Comparison of ENCODE assay signal across 20 mouse cellular contexts in genomic region chr10:121227403-121227802, GRCm38 (mm10).
DNase-seq lines count a peak whose midpoint lies in the region; ATAC-seq and TF ChIP-seq lines count a peak whose summit lies in the region.
"Had no signal": no experiment of that assay in that cellular context is flagged by ENCODE, and none has a peak within 500 bp of the region (broad histone marks: within the 10 kb centered on the region; RNA-seq: fewer than 3 reads in every experiment).

No protein-coding gene starts in this region.

- H3K36me3 ChIP-seq in E14TG2a.4 (ENCODE audit: insufficient read depth, low read length): no peaks in the 10 kb centered on the region
- H3K36me3 ChIP-seq in limb, embryonic 11.5 days (ENCODE audit: control insufficient read depth, insufficient read depth, low read length): no peaks in the 10 kb centered on the region
- H3K36me3 ChIP-seq in limb, embryonic 15.5 days: no peaks in the 10 kb centered on the region
- H3K36me3 ChIP-seq: forebrain, embryonic 12.5 days; heart, embryonic 15.5 days; hindbrain, embryonic 10.5 days; hindbrain, embryonic 15.5 days had no signal

- H3K4me3 ChIP-seq in E14TG2a.4 (replicated peaks; ENCODE audit: low read length): peak overlapping the region; percentile 43; the same call in 1 of the 2 replicates
- H3K4me3 ChIP-seq in limb, embryonic 11.5 days (ENCODE audit: low read depth, low read length): no peak overlapping the region
- no peak overlapping the region for H3K4me3 ChIP-seq in limb, embryonic 15.5 days
- H3K4me3 ChIP-seq: forebrain, embryonic 12.5 days; heart, adult 2 months; heart, embryonic 15.5 days; hindbrain, embryonic 10.5 days; hindbrain, embryonic 15.5 days had no signal

- H3K9ac ChIP-seq in limb, embryonic 11.5 days (ENCODE audit: low read length): no peak overlapping the region
- H3K9ac ChIP-seq in limb, embryonic 15.5 days: no peak overlapping the region
- H3K9ac ChIP-seq: forebrain, embryonic 12.5 days; heart, embryonic 15.5 days; hindbrain, embryonic 15.5 days had no signal

- H3K4me2 ChIP-seq in limb, embryonic 11.5 days (ENCODE audit: low read depth, severe bottlenecking): peak overlapping the region; percentile 7; the same call in 1 of the 2 replicates
- no peak overlapping the region for H3K4me2 ChIP-seq in limb, embryonic 15.5 days
- H3K4me2 ChIP-seq: forebrain, embryonic 12.5 days; heart, embryonic 11.5 days; heart, embryonic 15.5 days; hindbrain, embryonic 15.5 days had no signal

- peaks cover 10% of the 10 kb centered on the region; the same call in 1 of the 2 replicates for H3K9me3 ChIP-seq in E14TG2a.4 (ENCODE audit: low read length)
- H3K9me3 ChIP-seq in limb, embryonic 11.5 days (ENCODE audit: control insufficient read depth, low read length): 0 out of 2 replicates have a peak, but pooled peaks cover 2% of the 10 kb centered on the region
- H3K9me3 ChIP-seq in limb, embryonic 15.5 days: no peaks in the 10 kb centered on the region
- H3K9me3 ChIP-seq: heart, embryonic 15.5 days; hindbrain, embryonic 15.5 days had no signal

- intact Hi-C loops in heart, postnatal 36 days (cut with DNase I): no loop called here

- no peak for TF ChIP-seq CTCF in E14TG2a.4 (conservative IDR thresholded peaks at IDR 0.05; ENCODE audit: low read length)

- peaks cover 20% of the 10 kb centered on the region for H3K27me3 ChIP-seq in E14TG2a.4 (ENCODE audit: insufficient read depth, low read length)
- no peaks in the 10 kb centered on the region for H3K27me3 ChIP-seq in limb, embryonic 11.5 days (ENCODE audit: control insufficient read depth, insufficient read depth, low read length)
- H3K27me3 ChIP-seq in limb, embryonic 15.5 days: no peaks in the 10 kb centered on the region
- H3K27me3 ChIP-seq: CH12.LX; forebrain, embryonic 12.5 days; heart, embryonic 15.5 days; hindbrain, embryonic 15.5 days had no signal

- H3K27ac ChIP-seq in limb, embryonic 11.5 days (replicated peaks; ENCODE audit: low read depth, low read length): peak overlapping the region; percentile 38
- peak overlapping the region; percentile 67; the same call in 1 of the 2 replicates for H3K27ac ChIP-seq in limb, embryonic 15.5 days
- H3K27ac ChIP-seq: forebrain, embryonic 12.5 days; heart, adult 2 months; heart, embryonic 15.5 days; hindbrain, embryonic 10.5 days; hindbrain, embryonic 15.5 days had no signal

- 48% methylated on average over 5 of the region's 5 CpGs for WGBS in limb, embryonic 11.5 days
- WGBS in limb, embryonic 15.5 days: 52% methylated on average over 5 of the region's 5 CpGs

- peak; percentile 77 for DNase-seq in heart, adult 11 months
- DNase-seq in heart, postnatal 36 days: no peak
- no peak for DNase-seq in limb, embryonic 11.5 days (ENCODE audit: low spot score)
- DNase-seq: adrenal gland, adult 2 months; adrenal gland, postnatal 25 days; cerebellum, adult 18-20 months; cerebellum, postnatal 10 days; gastrocnemius, postnatal 10 days; heart, adult 2 months; heart, postnatal 14 days had no signal

- peaks cover 10% of the 10 kb centered on the region for H3K4me1 ChIP-seq in E14TG2a.4 (replicated peaks; ENCODE audit: low read depth, low read length)
- H3K4me1 ChIP-seq in limb, embryonic 11.5 days (ENCODE audit: control insufficient read depth, insufficient read depth, low read length): peaks cover 16% of the 10 kb centered on the region
- peaks cover 19% of the 10 kb centered on the region for H3K4me1 ChIP-seq in limb, embryonic 15.5 days
- H3K4me1 ChIP-seq: forebrain, embryonic 12.5 days; heart, embryonic 15.5 days; hindbrain, embryonic 10.5 days; hindbrain, embryonic 15.5 days had no signal

- ATAC-seq in limb, embryonic 11.5 days (ENCODE audit: insufficient number of reproducible peaks, low FRiP score, low TSS enrichment, low read depth): 0 out of 2 replicates have a peak, but pooled peaks have one; percentile 32
- ATAC-seq in limb, embryonic 15.5 days (ENCODE audit: insufficient number of reproducible peaks, low FRiP score, low TSS enrichment, low read depth): no peak
- no peak for ATAC-seq in monocyte, adult 5-6 weeks (replicated peaks; ENCODE audit: insufficient number of reproducible peaks, low FRiP score, low TSS enrichment, poor library complexity, severe bottlenecking)
- ATAC-seq: forebrain, embryonic 16.5 days had no signal
